Mouse (Mus musculus): Measurements from ENCODE around the gene Slc25a25.

Slc25a25 gene

DNA sequence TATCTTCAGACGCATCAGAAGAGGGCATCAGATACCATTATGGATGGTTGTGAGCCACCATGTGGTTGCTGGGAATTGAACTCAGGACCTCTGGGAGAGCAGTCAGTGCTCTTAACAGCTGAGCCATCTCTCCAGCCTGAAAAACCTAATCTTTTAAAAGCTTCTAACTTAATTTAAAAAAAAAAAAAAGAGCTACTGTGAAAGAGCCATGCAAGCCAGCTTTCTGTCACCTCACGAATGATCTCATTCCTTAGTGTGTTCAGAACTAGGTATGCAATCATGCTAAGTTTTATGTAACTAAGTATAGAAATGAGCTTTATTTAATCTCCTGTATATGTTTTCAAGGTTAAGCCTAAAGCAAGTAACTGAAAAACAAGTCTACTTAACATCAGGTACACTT is 8.4 kb upstream of the Slc25a25 start:
- no peak for DNase-seq (ENCODE audit: extremely low spot score, low spot score)

DNA sequence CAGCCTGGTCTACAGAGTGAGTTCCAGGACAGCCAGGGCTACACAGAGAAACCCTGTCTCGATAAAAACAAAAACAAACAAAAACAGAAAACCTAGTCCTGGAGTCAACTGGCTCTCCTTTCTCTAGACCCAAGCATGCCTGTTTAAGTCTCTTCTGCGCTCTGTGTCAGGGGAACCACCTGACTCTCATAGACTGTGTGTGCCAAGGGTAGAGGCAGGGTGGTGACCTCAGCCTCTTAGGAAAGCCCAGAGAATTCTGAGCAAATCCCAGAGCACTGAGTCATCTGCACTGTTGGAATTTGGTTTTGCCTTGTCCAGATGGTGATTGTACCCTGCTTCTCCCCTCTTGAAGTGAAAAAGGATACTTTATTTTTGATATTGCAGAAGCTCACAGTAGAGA is 7.1 kb upstream of the Slc25a25 start:
- no peak for DNase-seq (ENCODE audit: extremely low spot score, low spot score)

GRCm38 (mm10) chr2:32455101-32455500 is 3.9 kb upstream of the Slc25a25 start:
- DNase-seq (ENCODE audit: extremely low spot score, low spot score), result no peak

GRCm38 (mm10) chr2:32454633-32455032 is 3.4 kb upstream of the Slc25a25 start:
- no peak for DNase-seq (ENCODE audit: extremely low spot score, low spot score)

DNA sequence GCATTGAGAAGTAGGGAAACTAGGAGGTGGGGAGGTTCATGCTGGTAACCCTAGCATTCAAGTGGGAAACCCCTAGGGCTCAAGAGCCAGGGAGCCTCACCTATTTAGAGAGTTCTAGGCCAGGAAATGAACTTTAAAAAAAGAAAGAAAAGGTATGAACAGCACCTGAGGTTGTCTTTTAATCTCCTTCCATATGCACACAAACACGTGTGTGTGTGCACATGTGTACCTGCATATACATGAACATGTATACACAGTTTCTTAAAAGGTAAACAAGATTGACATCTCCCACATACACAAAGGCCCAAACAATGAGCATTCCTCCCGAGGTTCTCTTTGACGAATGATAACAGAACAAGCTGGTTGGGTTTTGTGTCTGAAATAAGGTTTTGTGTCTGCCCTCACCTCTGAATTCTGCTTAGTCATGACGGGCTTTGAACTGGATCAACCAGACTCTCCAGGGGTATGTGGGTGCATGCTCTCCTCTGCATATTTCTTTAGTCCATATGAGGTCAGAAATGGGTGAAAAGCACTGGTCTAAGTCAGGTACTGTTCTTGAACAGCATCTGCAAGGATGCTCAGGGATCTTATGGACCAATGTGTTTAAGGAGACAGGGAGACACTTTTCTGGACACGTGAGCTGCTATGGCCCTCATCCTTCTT is 2.5 kb upstream of the Slc25a25 start:
- no peak for DNase-seq (ENCODE audit: extremely low spot score, low spot score)

- DNase-seq (ENCODE audit: extremely low spot score, low spot score), result no peak
Measured at GRCm38 (mm10) chr2:32452441-32452971, 1.3 kb upstream of the Slc25a25 start.

DNA sequence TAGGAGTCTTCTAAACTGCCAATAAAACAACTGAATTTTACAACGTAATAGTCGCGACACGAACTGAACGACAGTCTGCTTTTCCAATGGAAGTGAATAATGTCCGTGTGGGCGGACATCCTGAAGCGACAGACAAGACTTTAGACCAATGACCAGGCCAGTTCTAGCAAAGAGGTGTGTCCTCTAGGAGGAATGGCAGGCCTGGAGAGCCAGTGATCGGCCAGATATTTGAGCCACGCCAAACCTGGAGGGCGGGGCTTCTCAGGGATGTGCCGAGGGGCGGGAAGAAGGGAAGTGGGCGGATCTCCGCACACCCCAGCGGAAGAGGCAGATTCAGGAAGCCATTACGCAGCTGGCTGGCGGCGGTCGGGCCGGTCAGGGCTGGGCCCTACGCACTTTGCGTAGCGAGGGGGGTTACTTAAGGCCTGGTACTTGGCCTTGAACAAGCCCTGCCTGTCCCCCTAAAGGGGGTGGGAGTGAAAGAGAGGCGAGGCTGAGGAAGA is 676 bp upstream of the Slc25a25 start:
- DNase-seq (ENCODE audit: extremely low spot score, low spot score), result peak; percentile 97

- DNase-seq (ENCODE audit: extremely low spot score, low spot score), result no peak
Measured at GRCm38 (mm10) chr2:32449761-32450754, 1.2 kb downstream of the Slc25a25 start, which contains the start of gene Naif1. Gene Naif1, plus strand, starts transcription at chr2:32450457.

DNA sequence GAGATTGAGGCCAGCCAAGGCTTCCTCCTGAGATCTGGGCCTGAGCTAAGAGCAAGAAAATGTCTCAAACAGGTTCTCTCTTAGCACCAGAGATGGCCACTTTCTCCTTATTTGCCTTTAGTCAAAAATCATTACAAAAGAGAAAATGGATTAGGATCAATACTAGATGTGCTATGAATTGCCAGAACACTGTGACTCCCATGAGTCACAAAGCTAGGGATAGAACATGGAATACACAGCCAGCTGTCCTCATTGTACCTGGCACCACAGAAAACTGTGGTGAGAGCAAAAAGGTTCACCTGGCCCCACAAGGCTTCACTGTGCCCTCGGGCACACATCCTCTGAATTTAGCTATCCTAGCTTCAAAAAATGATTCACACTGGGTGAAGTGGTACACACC is 2.8 kb downstream of the Slc25a25 start:
- DNase-seq (ENCODE audit: extremely low spot score, low spot score), result no peak

DNA sequence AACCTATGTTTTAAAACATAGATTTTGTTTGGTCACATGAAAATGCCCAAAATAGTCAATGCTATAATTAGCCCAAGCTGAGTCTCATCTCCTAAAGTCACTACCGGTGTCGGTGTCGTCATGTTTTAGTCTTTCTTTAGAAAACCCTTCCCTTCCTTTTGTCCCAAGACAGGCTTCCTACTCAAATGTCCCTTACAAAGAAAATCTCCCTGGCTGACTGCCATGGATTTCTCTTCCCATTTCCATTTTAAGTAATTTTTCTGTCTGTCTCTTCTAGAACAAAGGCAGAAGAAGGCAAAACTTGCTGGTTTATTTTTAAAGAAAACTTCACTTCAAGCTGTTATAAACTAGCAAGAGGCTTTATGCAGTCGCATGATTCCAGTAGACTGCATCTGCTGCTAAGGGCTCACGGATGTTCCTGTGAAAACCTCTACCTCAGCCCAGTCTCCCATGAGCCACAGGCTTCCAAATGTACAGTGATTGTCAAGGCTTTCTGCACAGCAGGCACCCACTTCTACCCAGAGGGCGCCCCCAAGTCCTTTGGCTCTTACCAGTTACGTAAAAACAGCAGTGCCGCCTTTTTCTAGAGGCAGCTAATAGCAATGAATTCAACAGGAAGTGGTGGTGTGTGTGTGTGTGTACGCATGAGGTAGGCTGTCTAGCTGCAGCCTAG is 3.8 kb downstream of the Slc25a25 start:
- no peak for DNase-seq (ENCODE audit: extremely low spot score, low spot score)

DNA sequence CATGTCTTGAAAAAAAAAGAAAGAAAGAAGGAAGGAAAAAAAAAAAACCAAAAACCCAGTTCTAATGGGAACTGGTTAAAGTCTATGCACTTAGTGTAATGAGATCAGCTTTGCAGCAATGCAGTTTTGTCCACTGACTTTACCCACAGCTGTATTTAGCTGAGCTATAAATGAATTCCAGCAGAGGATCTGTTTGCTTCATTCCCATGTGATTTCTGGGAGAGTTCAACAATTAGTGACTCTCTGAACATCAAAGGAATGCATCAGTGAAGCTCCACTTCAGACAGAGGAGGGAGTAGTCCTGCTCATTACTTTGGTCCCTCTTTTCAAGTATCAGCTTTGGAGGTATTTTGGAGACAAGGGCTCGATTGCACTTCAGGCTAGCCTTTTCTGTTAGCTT is 5.7 kb downstream of the Slc25a25 start:
- no peak for DNase-seq (ENCODE audit: extremely low spot score, low spot score)

GRCm38 (mm10) chr2:32441550-32441949 is 9.7 kb downstream of the Slc25a25 start:
- no peak for DNase-seq (ENCODE audit: extremely low spot score, low spot score)

DNA sequence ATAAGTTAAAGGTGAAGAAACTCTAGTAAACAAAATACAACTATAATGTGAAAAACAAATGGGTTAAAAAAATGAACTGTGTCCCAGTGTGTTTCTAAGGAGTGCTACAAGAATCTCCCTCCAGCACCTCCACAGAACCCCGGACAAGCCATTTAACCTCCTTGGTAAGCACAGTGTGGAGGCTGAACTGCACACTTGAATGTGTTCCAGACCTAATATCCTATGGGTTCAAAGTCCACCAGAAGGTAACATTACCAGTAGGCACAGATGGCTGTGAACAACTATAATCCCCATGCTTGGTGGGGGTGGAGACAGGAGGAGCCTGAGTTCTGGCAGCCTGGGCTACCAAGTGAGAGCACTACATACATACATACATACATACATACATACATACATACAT is 10.6 kb downstream of the Slc25a25 start:
- no peak for DNase-seq (ENCODE audit: extremely low spot score, low spot score)

GRCm38 (mm10) chr2:32440164-32440563 is 11.1 kb downstream of the Slc25a25 start:
- no peak for DNase-seq (ENCODE audit: extremely low spot score, low spot score)

DNA sequence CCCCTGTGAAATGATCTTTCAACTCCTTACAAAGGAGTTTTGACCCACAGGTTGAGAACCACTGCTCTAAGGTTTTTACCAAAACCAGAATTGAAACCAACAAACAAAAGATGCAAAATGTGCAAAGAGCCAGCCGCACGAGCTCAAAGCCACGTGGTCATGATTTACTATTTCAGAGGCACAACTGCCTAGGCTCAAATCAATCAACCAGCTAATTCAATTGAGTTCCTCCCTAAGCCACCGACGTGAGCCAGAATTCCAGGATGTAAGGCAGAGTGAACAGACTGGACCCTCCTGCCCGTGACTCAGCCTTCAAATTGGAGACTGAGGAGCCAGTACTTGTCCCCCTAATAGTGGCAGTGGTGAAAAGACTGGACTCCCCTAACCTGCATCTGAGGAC is 12.1 kb downstream of the Slc25a25 start:
- DNase-seq (ENCODE audit: extremely low spot score, low spot score), result no peak

- no peak for DNase-seq (ENCODE audit: extremely low spot score, low spot score)
Measured at GRCm38 (mm10) chr2:32438733-32439132, 12.5 kb downstream of the Slc25a25 start.

DNA sequence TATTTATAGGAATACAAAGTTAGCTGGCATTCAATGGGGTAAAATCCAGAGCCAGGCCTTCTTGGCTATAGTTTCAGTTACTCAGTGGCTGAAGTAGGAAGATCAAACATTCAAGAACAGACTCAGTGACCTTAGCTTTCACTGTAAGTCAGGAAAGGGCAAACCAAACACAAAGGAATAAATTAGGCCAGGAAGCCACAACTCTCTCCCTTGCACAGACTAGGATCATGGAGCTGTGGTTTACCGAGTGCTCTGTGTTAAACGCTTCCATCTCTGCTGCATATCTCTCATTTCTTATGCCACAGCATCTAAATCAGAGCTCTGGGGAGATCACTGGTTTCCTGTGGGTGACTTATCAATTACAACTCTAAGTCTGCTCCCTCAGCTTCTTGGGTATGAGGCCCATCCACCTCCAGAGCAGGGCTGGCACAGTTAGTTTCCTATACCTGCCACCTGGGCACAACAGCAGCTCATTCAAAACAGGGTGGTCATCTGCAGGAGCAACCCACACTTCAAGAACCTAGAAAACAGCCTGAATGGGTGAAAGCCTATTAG is 13.6 kb downstream of the Slc25a25 start:
- no peak for DNase-seq (ENCODE audit: extremely low spot score, low spot score)

- no peak for DNase-seq (ENCODE audit: extremely low spot score, low spot score)
Measured at GRCm38 (mm10) chr2:32436686-32437372, 14.4 kb downstream of the Slc25a25 start.

DNA sequence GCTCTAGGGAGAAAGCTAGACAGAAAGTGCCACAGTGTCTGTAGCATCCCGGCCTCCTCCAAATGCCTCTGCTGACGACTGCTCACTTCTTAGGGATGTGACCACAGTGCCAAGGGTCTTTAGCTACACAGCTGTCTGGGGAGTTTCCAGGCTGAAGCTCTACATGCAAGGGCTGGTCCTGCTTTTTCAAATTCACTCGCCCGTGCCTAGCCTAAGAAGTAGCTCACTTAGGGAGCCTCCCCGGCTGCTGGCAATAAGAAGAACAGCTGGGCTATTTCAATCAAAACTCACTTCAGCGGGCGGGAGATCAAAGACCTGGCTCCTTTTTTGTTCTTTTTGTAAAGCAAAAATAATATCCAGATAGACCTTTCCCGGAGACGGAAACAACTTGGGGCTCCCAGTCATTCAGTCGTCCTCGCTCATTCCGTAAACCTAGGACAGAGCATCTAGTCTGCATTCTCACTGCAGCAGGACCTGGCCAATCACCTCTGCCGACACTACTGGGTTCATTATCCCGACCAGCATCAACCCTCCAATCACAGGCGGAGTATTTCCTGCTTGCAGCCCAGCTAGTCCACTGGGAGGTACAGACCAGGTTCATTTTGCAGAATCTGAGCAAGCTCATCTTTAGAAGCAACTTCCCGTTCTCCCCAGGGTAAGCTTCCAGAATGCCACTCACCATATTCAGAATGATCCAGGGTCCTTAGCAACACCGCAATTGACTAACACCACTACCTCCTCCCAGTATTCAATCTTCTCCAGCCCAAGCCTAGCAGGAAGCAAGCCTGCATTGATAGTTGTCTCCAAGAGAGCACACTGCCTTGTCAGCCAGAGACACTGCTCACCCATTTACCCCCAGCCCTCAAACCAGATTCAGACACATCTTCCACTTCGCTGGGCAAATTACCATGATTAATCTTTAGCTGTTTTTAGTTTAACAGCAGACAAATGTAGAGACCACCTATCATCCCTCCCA is 20.3 kb downstream of the Slc25a25 start:
- DNase-seq (ENCODE audit: extremely low spot score, low spot score), result peak; percentile 85

Measured in neural tube, embryonic 10.5 days (tissue).